Mouse (Mus musculus) cerebellum, postnatal 10 days (tissue): ENCODE data around the gene Gm17087.

Experiments used
- DNase-seq, 2 experiments: peaks; one replicate each; pipeline ENCODE4 v3.0.0; 2021; ENCODE audit warnings: mixed read lengths in 2 of 2

Gene Gm17087

GRCm38 (mm10) chr17:8541974-8542538 is 24.7 kb downstream of the Gm17087 start:
- DNase-seq, result peak in 1 of 2 experiments; percentile 49

GRCm38 (mm10) chr17:8538102-8538501 is 28.6 kb downstream of the Gm17087 start:
- peak in 1 of 2 experiments; percentile 34 for DNase-seq

GRCm38 (mm10) chr17:8536522-8536921 is 30.2 kb downstream of the Gm17087 start:
- peak in 1 of 2 experiments; percentile 45 for DNase-seq

GRCm38 (mm10) chr17:8533828-8534227 is 32.9 kb downstream of the Gm17087 start:
- peak in 1 of 2 experiments; percentile 27 for DNase-seq

- DNase-seq, result no peak
Observed at GRCm38 (mm10) chr17:8532609-8533008, 34.1 kb downstream of the Gm17087 start.

- peak in 1 of 2 experiments; percentile 18 for DNase-seq
Observed at GRCm38 (mm10) chr17:8528641-8529040, 38.1 kb downstream of the Gm17087 start.

- peak; percentile 46 to 59 for DNase-seq
Observed at GRCm38 (mm10) chr17:8526815-8527261, 39.9 kb downstream of the Gm17087 start.

- peak; percentile 47 to 62 for DNase-seq
Observed at GRCm38 (mm10) chr17:8525971-8526740, 40.6 kb downstream of the Gm17087 start.

- peak; percentile 85 for DNase-seq
Observed at GRCm38 (mm10) chr17:8525225-8525721, 41.5 kb downstream of the Gm17087 start, which contains the start of gene Pde10a. Gene Pde10a (plus strand): TSS chr17:8525372.

- peak; percentile 93 to 94 for DNase-seq
Observed at GRCm38 (mm10) chr17:8524387-8525165, 42.2 kb downstream of the Gm17087 start.

- peak; percentile 54 to 62 for DNase-seq
Observed at GRCm38 (mm10) chr17:8523986-8524385, 42.8 kb downstream of the Gm17087 start.

- no peak for DNase-seq
Observed at GRCm38 (mm10) chr17:8516006-8516405, 50.7 kb downstream of the Gm17087 start.
